Mouse (Mus musculus) liver, embryonic 14.5 days (tissue): ENCODE data around the gene Hemk1. TPM values are rescaled to one million over a fixed set of nuclear protein-coding genes. Genes with fewer than 3 reads are reported as not detected.

Experiments used
- ATAC-seq: fragments of 200-750 bp; cut with Nextera tagmentation; 2 replicates; pipeline ENCODE4 v1.8.0; 2017; ENCODE audit warnings: moderate number of reproducible peaks, mild to moderate bottlenecking, moderate library complexity; ENCODE audit not compliant: insufficient read depth
- DNase-seq, 3 experiments: peaks; one replicate each; pipeline ENCODE4 v3.0.0-alpha.2; 2012 to 2013; ENCODE audit warnings: low read depth in 3 of 3, low spot score in 3 of 3
- H3K27ac ChIP-seq: fragments of 300-500 bp; sonication (generic); 2 replicates; pipeline ENCODE4 v1.5.1; 2014; ENCODE audit warnings: moderate library complexity, mild to moderate bottlenecking, control low read depth, inconsistent platforms
- H3K27me3 ChIP-seq: fragments of 300-500 bp; sonication (generic); 2 replicates; pipeline ENCODE4 v1.6.1; 2014; ENCODE audit warnings: mild to moderate bottlenecking, low read length, moderate library complexity; ENCODE audit not compliant: control insufficient read depth, insufficient read depth
- H3K36me3 ChIP-seq: fragments of 300-500 bp; sonication (generic); replicated peaks from 2 replicates; pipeline ENCODE4 v1.6.1; 2014; ENCODE audit warnings: low read depth; ENCODE audit not compliant: control insufficient read depth, insufficient read depth
- H3K4me1 ChIP-seq, 2 experiments: fragments of 200-500 bp in 1 of 2; fragments of 300-500 bp in 1 of 2; sonication (generic) in 1 of 2; replicated peaks; 2 replicates each; pipeline ENCODE4 v1.6.1; 2012 to 2014; ENCODE audit warnings: antibody characterized with exemption in 1 of 2, inconsistent platforms in 1 of 2, low read length in 1 of 2; ENCODE audit not compliant: control insufficient read depth in 2 of 2, insufficient read depth in 2 of 2
- H3K4me2 ChIP-seq: fragments of 300-500 bp; sonication (generic); 2 replicates; pipeline ENCODE4 v1.6.1; 2014; ENCODE audit warnings: low read depth, mild to moderate bottlenecking, control low read depth, moderate library complexity
- H3K4me3 ChIP-seq, 2 experiments: fragments of 200-500 bp in 1 of 2; fragments of 300-500 bp in 1 of 2; sonication (generic) in 1 of 2; 2 replicates each; pipeline ENCODE4 v1.5.1; 2012 to 2014; ENCODE audit warnings: low read depth in 2 of 2, low read length in 2 of 2, mild to moderate bottlenecking in 2 of 2, control low read depth in 1 of 2, inconsistent platforms in 1 of 2, moderate library complexity in 1 of 2; ENCODE audit not compliant: insufficient read depth in 1 of 2
- H3K9ac ChIP-seq: fragments of 300-500 bp; sonication (generic); replicated peaks from 2 replicates; pipeline ENCODE4 v1.6.1; 2014; ENCODE audit warnings: mild to moderate bottlenecking, control low read depth, moderate library complexity
- H3K9me3 ChIP-seq: fragments of 300-500 bp; sonication (generic); 2 replicates; pipeline ENCODE4 v1.6.1; 2016; ENCODE audit warnings: low read length, mixed read lengths; ENCODE audit not compliant: control insufficient read depth
- CTCF ChIP-seq: IDR thresholded peaks from 2 replicates; pipeline ENCODE4 v1.5.1; 2016; ENCODE audit warnings: antibody characterized with exemption, low read depth, control low read depth
- EP300 ChIP-seq: IDR thresholded peaks from 2 replicates; pipeline ENCODE4 v1.6.1; 2016; ENCODE audit warnings: antibody characterized with exemption, low read depth
- WGBS: fragments of 180-500 bp; shearing (Covaris S2); extraction: QIAGEN DNeasy Blood & Tissue Kit; methylation state at CpG from one replicate; pipeline ENCODE4 v1.1.7; 2014; ENCODE audit not compliant: insufficient replicate concordance; 5-methylcytosine and 5-hydroxymethylcytosine counted together
- polyA plus RNA-seq, 2 experiments: library from polyadenylated mRNA; depleted of rRNA in 1 of 2; stranded (reverse) in 1 of 2; unstranded in 1 of 2; fragments of >200 nt; fragmentation: Nextera tagmentation in 1 of 2; extraction: Ambion mirVana in 1 of 2; gene quantifications; 2 replicates each; pipeline versions ENCODE4 v1.2.1 to v1.2.3; 2012 to 2014

Hemk1 gene
- polyA plus RNA-seq, 2 experiments, result 2.2 to 3.3 TPM

DNA sequence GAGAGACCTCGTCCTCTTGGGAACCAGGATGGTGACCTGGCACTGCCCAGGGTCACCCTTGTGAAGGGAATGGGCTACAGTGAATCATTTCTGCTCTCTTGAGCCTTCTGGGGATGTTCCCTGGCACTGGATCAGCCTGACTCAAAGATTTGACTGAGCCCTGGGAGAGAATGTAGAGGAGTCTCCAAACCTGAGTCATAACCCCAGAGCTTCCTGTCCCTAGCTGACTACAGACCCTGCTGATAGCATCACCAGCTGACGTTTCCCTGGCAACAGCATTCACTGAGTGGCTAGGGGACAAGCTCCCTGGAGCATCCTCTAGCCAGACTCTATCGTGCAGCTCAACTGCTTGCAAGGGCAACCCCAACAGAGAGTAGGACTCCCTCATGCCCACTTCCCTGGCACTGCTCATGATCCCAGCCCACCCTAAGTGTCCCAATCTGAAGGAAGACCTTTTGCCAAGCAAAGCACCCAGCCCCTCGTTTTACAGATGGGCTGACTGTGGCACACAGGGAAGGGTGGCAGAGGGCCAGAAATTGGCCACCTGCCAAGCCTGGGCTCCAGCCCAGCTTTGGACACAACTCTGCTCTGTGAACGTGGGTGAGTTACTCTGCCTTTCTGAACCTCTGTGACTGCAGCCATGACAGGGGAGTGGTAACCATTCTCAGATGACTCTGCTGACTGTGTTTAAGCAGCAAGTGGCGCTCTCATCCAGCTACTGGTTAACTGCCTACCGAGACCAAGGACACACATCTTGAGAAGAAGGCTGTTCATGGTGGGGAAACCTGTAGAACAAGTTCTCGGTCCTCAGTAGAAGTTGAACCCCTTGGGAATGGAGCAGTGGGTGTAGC, 59.4 kb downstream of the Hemk1 start:
- WGBS, result 46% methylated on average over 8 of the region's 8 CpGs
- H3K27ac ChIP-seq, result no peak overlapping the region
- ATAC-seq (no peak), DNase-seq (no peak)
- TF ChIP-seq CTCF (no peak), EP300 (no peak)
- no peak overlapping the region for H3K9ac ChIP-seq
- H3K27me3 ChIP-seq, result no peaks in the 10 kb centered on the region
- no peaks in the 10 kb centered on the region for H3K9me3 ChIP-seq
- no peak overlapping the region for H3K4me3 ChIP-seq
- H3K36me3 ChIP-seq, result no peaks in the 10 kb centered on the region
- H3K4me1 ChIP-seq, result peaks cover 5 to 15% of the 10 kb centered on the region in 2 experiments; a peak in 3 of 4 replicates
- no peak overlapping the region for H3K4me2 ChIP-seq

DNA sequence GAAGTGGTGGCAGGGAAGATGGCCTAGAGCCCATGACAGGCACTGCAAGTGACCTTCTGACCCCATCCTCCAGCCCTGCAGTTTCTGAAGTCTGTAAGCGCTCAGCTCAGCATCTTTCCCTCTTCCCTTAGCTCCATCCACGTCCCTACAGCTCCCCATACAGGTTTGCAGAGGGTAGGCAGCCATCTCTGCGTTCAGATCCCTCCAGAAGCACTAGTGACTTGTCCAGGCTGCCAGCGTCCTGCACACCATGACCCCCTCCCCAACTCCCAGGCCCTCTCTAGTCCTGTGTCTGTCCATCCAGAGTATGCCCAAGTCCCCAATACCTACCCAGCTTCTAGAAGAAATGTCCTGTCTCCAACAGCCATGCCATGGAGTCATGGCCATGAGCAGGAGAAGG, 60.0 kb downstream of the Hemk1 start:
- no peak overlapping the region for H3K4me2 ChIP-seq
- no peak for DNase-seq
- peaks cover 5 to 18% of the 10 kb centered on the region in 2 experiments; a peak in 3 of 4 replicates for H3K4me1 ChIP-seq
- no peak overlapping the region for H3K4me3 ChIP-seq
- no peak overlapping the region for H3K27ac ChIP-seq
- WGBS, result 50% methylated on average over 4 of the region's 4 CpGs
- no peak overlapping the region for H3K9ac ChIP-seq
- ATAC-seq, result no peak
- TF ChIP-seq CTCF (no peak), EP300 (no peak)
- H3K36me3 ChIP-seq, result no peaks in the 10 kb centered on the region
- H3K9me3 ChIP-seq, result no peaks in the 10 kb centered on the region
- H3K27me3 ChIP-seq, result no peaks in the 10 kb centered on the region

DNA sequence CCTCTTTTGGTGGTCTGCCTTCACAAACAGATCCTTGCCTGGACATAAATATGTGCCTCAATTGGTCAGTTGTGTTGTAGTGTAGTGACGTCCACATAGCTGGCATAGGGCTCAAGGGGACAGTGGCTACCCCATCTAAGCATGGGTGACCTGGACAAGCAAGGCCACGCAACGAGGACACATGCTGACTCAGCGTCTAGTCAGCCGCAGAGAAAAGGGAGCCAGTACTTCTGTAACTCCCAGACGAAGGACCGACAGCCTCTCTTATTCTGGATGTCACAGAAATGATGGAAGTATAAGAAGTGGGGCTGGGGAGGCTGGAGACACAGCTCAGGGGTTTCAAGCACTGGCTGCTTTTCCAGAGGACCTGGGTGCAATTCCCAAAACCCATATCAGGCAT, 60.5 kb downstream of the Hemk1 start:
- Histone ChIP-seq H3K9ac (no peak overlapping the region), H3K27ac (no peak overlapping the region), H3K4me3 (no peak overlapping the region), H3K4me2 (no peak overlapping the region), H3K4me1 (peaks cover 5 to 20% of the 10 kb centered on the region in 2 experiments; a peak in 3 of 4 replicates), H3K36me3 (no peaks in the 10 kb centered on the region), H3K27me3 (no peaks in the 10 kb centered on the region), H3K9me3 (no peaks in the 10 kb centered on the region)
- no peak for TF ChIP-seq EP300
- TF ChIP-seq CTCF, result no peak
- 74% methylated on average over 7 of the region's 7 CpGs for WGBS
- ATAC-seq (no peak), DNase-seq (no peak)

Other genes with a start within 250 kb of the Hemk1 start
- 0.09 and 0.11 TPM in 2 replicates for gene Dock3, start 106.4 kb downstream of the Hemk1 start, polyA plus RNA-seq (2012; rRNA removed)
- not detected in 2 replicates for gene Dock3, start 106.4 kb downstream of the Hemk1 start, polyA plus RNA-seq (2014; fragmentation: Nextera tagmentation; extraction: Ambion mirVana)
- 5.1 and 6.2 TPM in 2 replicates for gene Mapkapk3, start 48.5 kb downstream of the Hemk1 start, polyA plus RNA-seq (2012; rRNA removed)
- gene Mapkapk3, start 48.5 kb downstream of the Hemk1 start, polyA plus RNA-seq (2014; fragmentation: Nextera tagmentation; extraction: Ambion mirVana), result 7.3 and 8.0 TPM in 2 replicates
- 2.8 and 3.3 TPM in 2 replicates for gene Cish, start 42.3 kb downstream of the Hemk1 start, polyA plus RNA-seq (2012; rRNA removed)
- gene Cish, start 42.3 kb downstream of the Hemk1 start, polyA plus RNA-seq (2014; fragmentation: Nextera tagmentation; extraction: Ambion mirVana), result 4.9 and 6.0 TPM in 2 replicates
- gene 6430571L13Rik, start 2.3 kb upstream of the Hemk1 start, polyA plus RNA-seq (2012; rRNA removed), result 0.05 and 0.07 TPM in 2 replicates
- gene 6430571L13Rik, start 2.3 kb upstream of the Hemk1 start, polyA plus RNA-seq (2014; fragmentation: Nextera tagmentation; extraction: Ambion mirVana), result 0.20 TPM in 1 of 2 replicates, not detected in the other
- gene Cacna2d2, start 61.3 kb upstream of the Hemk1 start, polyA plus RNA-seq (2012; rRNA removed), result 0.06 and 0.08 TPM in 2 replicates
- gene Cacna2d2, start 61.3 kb upstream of the Hemk1 start, polyA plus RNA-seq (2014; fragmentation: Nextera tagmentation; extraction: Ambion mirVana), result not detected in 2 replicates
- 8.3 and 8.6 TPM in 2 replicates for gene Tmem115, start 195.6 kb upstream of the Hemk1 start, polyA plus RNA-seq (2012; rRNA removed)
- 15.6 and 15.7 TPM in 2 replicates for gene Tmem115, start 195.6 kb upstream of the Hemk1 start, polyA plus RNA-seq (2014; fragmentation: Nextera tagmentation; extraction: Ambion mirVana)
- gene Cyb561d2, start 203.8 kb upstream of the Hemk1 start, polyA plus RNA-seq (2012; rRNA removed), result 9.8 and 12.1 TPM in 2 replicates
- gene Cyb561d2, start 203.8 kb upstream of the Hemk1 start, polyA plus RNA-seq (2014; fragmentation: Nextera tagmentation; extraction: Ambion mirVana), result 14.1 and 14.3 TPM in 2 replicates
- 10.5 and 12.9 TPM in 2 replicates for gene Nprl2, start 203.9 kb upstream of the Hemk1 start, polyA plus RNA-seq (2012; rRNA removed)
- 9.2 and 10.2 TPM in 2 replicates for gene Nprl2, start 203.9 kb upstream of the Hemk1 start, polyA plus RNA-seq (2014; fragmentation: Nextera tagmentation; extraction: Ambion mirVana)
- 0.19 and 0.25 TPM in 2 replicates for gene Zmynd10, start 208.9 kb upstream of the Hemk1 start, polyA plus RNA-seq (2012; rRNA removed)
- 0.20 and 0.28 TPM in 2 replicates for gene Zmynd10, start 208.9 kb upstream of the Hemk1 start, polyA plus RNA-seq (2014; fragmentation: Nextera tagmentation; extraction: Ambion mirVana)
- gene Rassf1, start 213.2 kb upstream of the Hemk1 start, polyA plus RNA-seq (2012; rRNA removed), result 9.8 and 13.6 TPM in 2 replicates
- 11.2 and 12.0 TPM in 2 replicates for gene Rassf1, start 213.2 kb upstream of the Hemk1 start, polyA plus RNA-seq (2014; fragmentation: Nextera tagmentation; extraction: Ambion mirVana)
- 20.3 and 22.6 TPM in 2 replicates for gene Tusc2, start 224.9 kb upstream of the Hemk1 start, polyA plus RNA-seq (2012; rRNA removed)
- 39.7 and 40.4 TPM in 2 replicates for gene Tusc2, start 224.9 kb upstream of the Hemk1 start, polyA plus RNA-seq (2014; fragmentation: Nextera tagmentation; extraction: Ambion mirVana)
- gene Hyal2, start 229.6 kb upstream of the Hemk1 start, polyA plus RNA-seq (2012; rRNA removed), result 19.9 and 26.2 TPM in 2 replicates
- gene Hyal2, start 229.6 kb upstream of the Hemk1 start, polyA plus RNA-seq (2014; fragmentation: Nextera tagmentation; extraction: Ambion mirVana), result 47.0 and 51.3 TPM in 2 replicates
- 1.2 and 1.3 TPM in 2 replicates for gene Hyal1, start 238.6 kb upstream of the Hemk1 start, polyA plus RNA-seq (2012; rRNA removed)
- 1.2 and 1.4 TPM in 2 replicates for gene Hyal1, start 238.6 kb upstream of the Hemk1 start, polyA plus RNA-seq (2014; fragmentation: Nextera tagmentation; extraction: Ambion mirVana)
- 11.4 and 16.9 TPM in 2 replicates for gene Naa80, start 240.5 kb upstream of the Hemk1 start, polyA plus RNA-seq (2012; rRNA removed)
- 8.9 and 11.8 TPM in 2 replicates for gene Naa80, start 240.5 kb upstream of the Hemk1 start, polyA plus RNA-seq (2014; fragmentation: Nextera tagmentation; extraction: Ambion mirVana)
- gene Hyal3, start 242.5 kb upstream of the Hemk1 start, polyA plus RNA-seq (2012; rRNA removed), result 0.45 and 0.80 TPM in 2 replicates
- gene Hyal3, start 242.5 kb upstream of the Hemk1 start, polyA plus RNA-seq (2014; fragmentation: Nextera tagmentation; extraction: Ambion mirVana), result 0.69 and 0.87 TPM in 2 replicates
- 113 and 135 TPM in 2 replicates for gene Ifrd2, start 249.3 kb upstream of the Hemk1 start, polyA plus RNA-seq (2012; rRNA removed)
- 149 and 173 TPM in 2 replicates for gene Ifrd2, start 249.3 kb upstream of the Hemk1 start, polyA plus RNA-seq (2014; fragmentation: Nextera tagmentation; extraction: Ambion mirVana)